Mouse (Mus musculus): ENCODE data around the gene Acss2.

GRCm38 (mm10) chr2:155603707-155604106 is 86.0 kb downstream of the Acss2 start:
- TF ChIP-seq POLR2A (IDR thresholded peaks at IDR 0.05; ENCODE audit: low read depth, low read length) (no peak), CTCF (IDR thresholded peaks at IDR 0.05; ENCODE audit: extremely low read depth, insufficient read length, insufficient replicate concordance, low read depth, low read length) (no peak)

Data from small intestine, adult 2 months (tissue).